1 mouse cellular context compared by ENCODE assay signal in the genomic region with DNA sequence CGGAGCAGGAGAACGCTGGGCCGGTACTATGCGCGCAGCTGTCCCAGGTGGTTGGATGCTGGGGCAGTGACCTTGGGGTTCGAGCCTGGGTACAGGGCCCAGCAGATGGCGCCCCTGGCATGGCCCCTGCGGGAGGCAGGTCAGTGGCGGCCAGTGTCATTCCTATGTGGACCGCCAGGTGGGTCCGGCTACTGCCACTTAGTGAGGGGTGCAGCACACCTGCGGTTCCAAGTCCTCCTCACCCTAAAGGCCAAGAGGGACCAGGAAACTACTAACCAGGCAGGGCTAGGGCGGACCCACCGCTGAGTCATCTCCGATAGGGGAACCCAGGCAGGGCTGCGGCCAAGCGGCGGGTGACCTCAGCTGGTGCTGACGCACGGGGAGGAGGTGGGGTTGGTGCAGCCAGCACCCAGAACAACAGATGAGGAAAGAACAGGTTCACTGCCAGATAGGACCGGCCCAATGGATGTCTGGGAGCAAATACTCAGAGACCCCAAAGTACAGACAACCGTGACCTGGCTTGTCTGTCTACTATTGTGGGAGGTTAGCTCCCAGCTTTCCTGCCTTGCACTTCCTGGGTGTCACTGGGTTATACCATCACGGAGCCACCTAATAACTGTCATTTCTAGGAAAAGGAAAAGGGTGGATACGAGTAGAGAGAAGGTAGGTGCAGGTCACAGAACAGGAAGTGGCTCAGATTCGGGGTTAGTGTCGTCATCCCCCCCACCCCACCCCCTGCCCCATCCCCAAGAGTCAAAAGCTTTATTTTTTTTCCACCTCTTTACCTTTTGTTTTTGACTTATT.
TF ChIP-seq lines count a peak whose summit lies in the region.

No protein-coding gene starts in this region.

TF ChIP-seq in CH12.LX, 34 proteins besides CTCF, POLR2A, EP300 and RAD21 (continued from another document):
- TF ChIP-seq NELFE (IDR thresholded peaks at IDR 0.05; ENCODE audit: low read depth, low read length) (no peak; the same call in 1 of the 2 replicates), JUN (IDR thresholded peaks at IDR 0.05; ENCODE audit: insufficient read depth, low read depth, low read length) (no peak), ZNF384 (IDR thresholded peaks at IDR 0.05; ENCODE audit: low read depth, low read length) (no peak), TBP (conservative IDR thresholded peaks at IDR 0.05; ENCODE audit: low read depth, low read length) (no peak), ZMIZ1 (IDR thresholded peaks at IDR 0.05; ENCODE audit: low read depth, low read length) (no peak), RCOR1 (conservative IDR thresholded peaks at IDR 0.05; ENCODE audit: low read depth, low read length) (no peak), KAT2A (IDR thresholded peaks at IDR 0.05; ENCODE audit: insufficient replicate concordance, low read length) (no peak), ELF1 (IDR thresholded peaks at IDR 0.05; ENCODE audit: low read depth, low read length) (peak; percentile 30), GABPA (IDR thresholded peaks at IDR 0.05; ENCODE audit: insufficient replicate concordance, low read depth, low read length) (no peak), IRF4 (IDR thresholded peaks at IDR 0.05; ENCODE audit: low read depth, low read length) (0 out of 2 replicates have a peak, but pooled peaks have one; percentile 27), MXI1 (IDR thresholded peaks at IDR 0.05; ENCODE audit: low read depth, low read length) (peak; percentile 47; the same call in 1 of the 2 replicates), JUND (conservative IDR thresholded peaks at IDR 0.05; ENCODE audit: low read depth, low read length) (no peak; the same call in 1 of the 2 replicates), NRF1 (IDR thresholded peaks at IDR 0.05; ENCODE audit: low read depth, low read length) (no peak)
